Mouse (Mus musculus) forebrain, embryonic 13.5 days (tissue): ENCODE measurements around the gene Map7. TPM values are rescaled to one million over a fixed set of nuclear protein-coding genes. Genes with fewer than 3 reads are reported as not detected.

Experiments
- ATAC-seq: fragments of 200-750 bp; cut with Nextera tagmentation; 2 replicates; pipeline ENCODE4 v1.8.0; 2017
- H3K27ac ChIP-seq: fragments of 300-500 bp; sonication (generic); 2 replicates; pipeline ENCODE4 v1.5.1; 2015; ENCODE audit warnings: inconsistent platforms, mild to moderate bottlenecking, moderate library complexity
- H3K27me3 ChIP-seq: fragments of 300-500 bp; sonication (generic); 2 replicates; pipeline ENCODE4 v1.6.1; 2015; ENCODE audit warnings: mild to moderate bottlenecking, inconsistent platforms
- H3K36me3 ChIP-seq: fragments of 300-500 bp; sonication (generic); 2 replicates; pipeline ENCODE4 v1.6.1; 2015; ENCODE audit warnings: mild to moderate bottlenecking, inconsistent platforms; ENCODE audit not compliant: poor library complexity, severe bottlenecking
- H3K4me1 ChIP-seq: fragments of 300-500 bp; sonication (generic); 2 replicates; pipeline ENCODE4 v1.6.1; 2015; ENCODE audit warnings: inconsistent platforms
- H3K4me2 ChIP-seq: fragments of 300-500 bp; sonication (generic); 2 replicates; pipeline ENCODE4 v1.6.1; 2015; ENCODE audit warnings: inconsistent platforms, mild to moderate bottlenecking, moderate library complexity
- H3K4me3 ChIP-seq: fragments of 300-500 bp; sonication (generic); 2 replicates; pipeline ENCODE4 v1.5.1; 2015; ENCODE audit warnings: mild to moderate bottlenecking, inconsistent platforms
- H3K9ac ChIP-seq: fragments of 300-500 bp; sonication (generic); 2 replicates; pipeline ENCODE4 v1.6.1; 2015; ENCODE audit warnings: mild to moderate bottlenecking, inconsistent platforms
- H3K9me3 ChIP-seq: fragments of 300-500 bp; sonication (generic); replicated peaks from 2 replicates; pipeline ENCODE4 v1.6.1; 2016; ENCODE audit warnings: inconsistent platforms
- WGBS: fragments of 180-500 bp; shearing (Covaris S2); methylation state at CpG from one replicate; pipeline ENCODE4 v1.1.7; 2015; 5-methylcytosine and 5-hydroxymethylcytosine counted together
- polyA plus RNA-seq: library from polyadenylated mRNA; unstranded; fragments of >200 nt; fragmentation: Nextera tagmentation; extraction: Ambion mirVana; gene quantifications from 2 replicates; pipeline ENCODE4 v1.2.1, GENCODE M21; 2015

Map7 gene
- polyA plus RNA-seq, 1 experiment from 2014 or later, result 4.1 TPM

- Histone ChIP-seq H3K9ac (no peak overlapping the region), H3K4me1 (no peaks in the 10 kb centered on the region), H3K4me2 (no peak overlapping the region), H3K4me3 (no peak overlapping the region), H3K9me3 (no peaks in the 10 kb centered on the region), H3K27me3 (no peaks in the 10 kb centered on the region), H3K36me3 (no peaks in the 10 kb centered on the region), H3K27ac (no peak overlapping the region)
- ATAC-seq, result no peak
- WGBS, result 83% methylated on average over 8 of the region's 8 CpGs
Measured at GRCm38 (mm10) chr10:20157021-20157726, 8.9 kb downstream of the Map7 start.

GRCm38 (mm10) chr10:20158756-20159155 lies 10.5 kb downstream of the Map7 start:
- no peaks in the 10 kb centered on the region for H3K4me1 ChIP-seq
- ATAC-seq, result no peak
- H3K4me3 ChIP-seq, result no peak overlapping the region
- H3K36me3 ChIP-seq, result no peaks in the 10 kb centered on the region
- no peaks in the 10 kb centered on the region for H3K9me3 ChIP-seq
- H3K4me2 ChIP-seq, result no peak overlapping the region
- H3K27ac ChIP-seq, result no peak overlapping the region
- H3K27me3 ChIP-seq, result no peaks in the 10 kb centered on the region
- WGBS, result 79% methylated on average over 4 of the region's 4 CpGs
- no peak overlapping the region for H3K9ac ChIP-seq

GRCm38 (mm10) chr10:20159308-20159707 lies 11.0 kb downstream of the Map7 start:
- H3K4me3 ChIP-seq, result no peak overlapping the region
- no peak overlapping the region for H3K9ac ChIP-seq
- H3K27ac ChIP-seq, result no peak overlapping the region
- no peaks in the 10 kb centered on the region for H3K27me3 ChIP-seq
- H3K4me2 ChIP-seq, result no peak overlapping the region
- ATAC-seq, result no peak
- no peaks in the 10 kb centered on the region for H3K4me1 ChIP-seq
- WGBS, result 90% methylated on average over 5 of the region's 5 CpGs
- no peaks in the 10 kb centered on the region for H3K9me3 ChIP-seq
- no peaks in the 10 kb centered on the region for H3K36me3 ChIP-seq

GRCm38 (mm10) chr10:20160914-20161313 lies 12.6 kb downstream of the Map7 start:
- no peaks in the 10 kb centered on the region for H3K27me3 ChIP-seq
- no peak overlapping the region for H3K27ac ChIP-seq
- 69% methylated on average over 8 of the region's 8 CpGs for WGBS
- no peak overlapping the region for H3K9ac ChIP-seq
- no peaks in the 10 kb centered on the region for H3K36me3 ChIP-seq
- no peak overlapping the region for H3K4me3 ChIP-seq
- no peaks in the 10 kb centered on the region for H3K4me1 ChIP-seq
- no peak overlapping the region for H3K4me2 ChIP-seq
- no peak for ATAC-seq
- no peaks in the 10 kb centered on the region for H3K9me3 ChIP-seq

- Histone ChIP-seq H3K4me1 (peaks cover under 1% of the 10 kb centered on the region; the same call in 1 of the 2 replicates), H3K4me3 (no peak overlapping the region), H3K27me3 (no peaks in the 10 kb centered on the region), H3K9me3 (no peaks in the 10 kb centered on the region), H3K36me3 (no peaks in the 10 kb centered on the region), H3K4me2 (no peak overlapping the region), H3K27ac (no peak overlapping the region), H3K9ac (no peak overlapping the region)
- 94% methylated on average over 5 of the region's 5 CpGs for WGBS
- ATAC-seq, result no peak
Measured at GRCm38 (mm10) chr10:20164810-20165209, 16.5 kb downstream of the Map7 start.

GRCm38 (mm10) chr10:20166797-20167196 lies 18.5 kb downstream of the Map7 start:
- ATAC-seq, result no peak

GRCm38 (mm10) chr10:20167467-20167866 lies 19.2 kb downstream of the Map7 start:
- no peaks in the 10 kb centered on the region for H3K36me3 ChIP-seq
- 87% methylated on average over 4 of the region's 4 CpGs for WGBS
- H3K4me1 ChIP-seq, result peaks cover 22% of the 10 kb centered on the region
- H3K27me3 ChIP-seq, result no peaks in the 10 kb centered on the region
- H3K27ac ChIP-seq, result no peak overlapping the region
- no peak for ATAC-seq
- H3K9me3 ChIP-seq, result no peaks in the 10 kb centered on the region
- no peak overlapping the region for H3K9ac ChIP-seq
- no peak overlapping the region for H3K4me2 ChIP-seq
- H3K4me3 ChIP-seq, result no peak overlapping the region

More at GRCm38 (mm10) chr10:20166797-20167196, 18.5 kb downstream of the Map7 start:
- no peak overlapping the region for H3K4me2 ChIP-seq
- WGBS, result 81% methylated on average over 11 of the region's 11 CpGs
- H3K4me1 ChIP-seq, result peaks cover 20% of the 10 kb centered on the region
- no peaks in the 10 kb centered on the region for H3K27me3 ChIP-seq
- no peak overlapping the region for H3K4me3 ChIP-seq
- no peaks in the 10 kb centered on the region for H3K9me3 ChIP-seq
- H3K27ac ChIP-seq, result no peak overlapping the region
- no peak overlapping the region for H3K9ac ChIP-seq
- H3K36me3 ChIP-seq, result no peaks in the 10 kb centered on the region

GRCm38 (mm10) chr10:20169182-20169674 lies 21.0 kb downstream of the Map7 start:
- ATAC-seq, result no peak
- Histone ChIP-seq H3K4me2 (no peak overlapping the region), H3K9me3 (no peaks in the 10 kb centered on the region), H3K36me3 (no peaks in the 10 kb centered on the region), H3K27me3 (no peaks in the 10 kb centered on the region), H3K27ac (no peak overlapping the region), H3K4me1 (peaks cover 22% of the 10 kb centered on the region), H3K9ac (no peak overlapping the region), H3K4me3 (no peak overlapping the region)
- 86% methylated on average over 3 of the region's 3 CpGs for WGBS

- Histone ChIP-seq H3K9me3 (no peaks in the 10 kb centered on the region), H3K27ac (peak overlapping the region; percentile 51; the same call in 1 of the 2 replicates), H3K27me3 (no peaks in the 10 kb centered on the region), H3K4me3 (peak overlapping the region; percentile 32), H3K36me3 (no peaks in the 10 kb centered on the region), H3K4me1 (peaks cover 22% of the 10 kb centered on the region), H3K4me2 (peak overlapping the region; percentile 63), H3K9ac (0 out of 2 replicates have a peak overlapping the region, but pooled peaks have one; percentile 34)
- ATAC-seq, result peak; percentile 16
- 16% methylated on average over 19 of the region's 19 CpGs for WGBS
Measured at GRCm38 (mm10) chr10:20169927-20170604, 21.8 kb downstream of the Map7 start.

GRCm38 (mm10) chr10:20170605-20171088 lies 22.4 kb downstream of the Map7 start:
- H3K36me3 ChIP-seq, result no peaks in the 10 kb centered on the region
- H3K9me3 ChIP-seq, result no peaks in the 10 kb centered on the region
- WGBS, result 14% methylated on average over 11 of the region's 11 CpGs
- no peaks in the 10 kb centered on the region for H3K27me3 ChIP-seq
- H3K4me2 ChIP-seq, result peak overlapping the region; percentile 63
- peaks cover 22% of the 10 kb centered on the region for H3K4me1 ChIP-seq
- peak overlapping the region; percentile 51; the same call in 1 of the 2 replicates for H3K27ac ChIP-seq
- H3K4me3 ChIP-seq, result peak overlapping the region; percentile 32
- ATAC-seq, result peak; percentile 98
- peak overlapping the region; percentile 55 for H3K9ac ChIP-seq

GRCm38 (mm10) chr10:20171209-20171608 lies 22.9 kb downstream of the Map7 start:
- H3K27ac ChIP-seq, result peak overlapping the region; percentile 51
- peak; percentile 20; the same call in 1 of the 2 replicates for ATAC-seq
- H3K27me3 ChIP-seq, result no peaks in the 10 kb centered on the region
- H3K4me3 ChIP-seq, result peak overlapping the region; percentile 32
- no peaks in the 10 kb centered on the region for H3K9me3 ChIP-seq
- H3K4me1 ChIP-seq, result peaks cover 22% of the 10 kb centered on the region
- H3K36me3 ChIP-seq, result no peaks in the 10 kb centered on the region
- peak overlapping the region; percentile 55; the same call in 1 of the 2 replicates for H3K9ac ChIP-seq
- 68% methylated on average over 12 of the region's 12 CpGs for WGBS
- H3K4me2 ChIP-seq, result peak overlapping the region; percentile 63

GRCm38 (mm10) chr10:20171756-20172155 lies 23.5 kb downstream of the Map7 start:
- no peak overlapping the region for H3K27ac ChIP-seq
- 51% methylated on average over 4 of the region's 4 CpGs for WGBS
- H3K9me3 ChIP-seq, result no peaks in the 10 kb centered on the region
- H3K4me2 ChIP-seq, result no peak overlapping the region
- no peaks in the 10 kb centered on the region for H3K36me3 ChIP-seq
- H3K4me3 ChIP-seq, result no peak overlapping the region
- ATAC-seq, result no peak
- H3K27me3 ChIP-seq, result no peaks in the 10 kb centered on the region
- peaks cover 22% of the 10 kb centered on the region for H3K4me1 ChIP-seq
- no peak overlapping the region; the same call in 1 of the 2 replicates for H3K9ac ChIP-seq
